Mouse (Mus musculus): ENCODE results near the gene Rabgap1l.

Rabgap1l gene

GRCm38 (mm10) chr1:160275248-160275647 lies 517.8 kb downstream of the Rabgap1l start:
- no peak for DNase-seq

DNA sequence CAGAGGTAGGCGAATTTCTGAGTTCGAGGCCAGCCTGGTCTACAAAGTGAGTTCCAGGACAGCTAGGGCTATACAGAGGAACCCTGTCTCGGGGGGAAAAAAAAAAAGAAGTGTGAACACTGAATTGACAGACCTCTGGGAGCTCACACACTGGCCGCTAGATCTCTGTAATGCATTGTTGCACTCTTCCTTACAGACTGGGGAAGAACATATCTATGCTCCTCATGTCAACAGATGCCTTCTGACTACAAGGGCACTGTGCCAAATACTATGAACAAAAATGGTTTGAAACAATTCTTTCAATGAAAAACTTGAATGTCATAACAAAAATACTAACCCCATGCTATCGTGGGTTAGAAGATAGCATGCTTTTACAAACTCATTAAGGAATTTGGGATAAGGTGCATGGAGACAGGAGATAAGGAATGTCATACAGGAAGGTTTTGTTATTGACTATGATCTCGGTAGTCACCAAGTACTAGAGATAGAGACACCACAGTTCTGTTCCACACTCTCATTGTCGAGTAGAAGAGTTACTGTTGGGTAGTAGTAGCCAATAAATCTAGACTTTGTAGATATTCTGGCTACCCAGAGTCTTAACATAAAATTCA lies 519.8 kb downstream of the Rabgap1l start:
- no peak for DNase-seq

DNA sequence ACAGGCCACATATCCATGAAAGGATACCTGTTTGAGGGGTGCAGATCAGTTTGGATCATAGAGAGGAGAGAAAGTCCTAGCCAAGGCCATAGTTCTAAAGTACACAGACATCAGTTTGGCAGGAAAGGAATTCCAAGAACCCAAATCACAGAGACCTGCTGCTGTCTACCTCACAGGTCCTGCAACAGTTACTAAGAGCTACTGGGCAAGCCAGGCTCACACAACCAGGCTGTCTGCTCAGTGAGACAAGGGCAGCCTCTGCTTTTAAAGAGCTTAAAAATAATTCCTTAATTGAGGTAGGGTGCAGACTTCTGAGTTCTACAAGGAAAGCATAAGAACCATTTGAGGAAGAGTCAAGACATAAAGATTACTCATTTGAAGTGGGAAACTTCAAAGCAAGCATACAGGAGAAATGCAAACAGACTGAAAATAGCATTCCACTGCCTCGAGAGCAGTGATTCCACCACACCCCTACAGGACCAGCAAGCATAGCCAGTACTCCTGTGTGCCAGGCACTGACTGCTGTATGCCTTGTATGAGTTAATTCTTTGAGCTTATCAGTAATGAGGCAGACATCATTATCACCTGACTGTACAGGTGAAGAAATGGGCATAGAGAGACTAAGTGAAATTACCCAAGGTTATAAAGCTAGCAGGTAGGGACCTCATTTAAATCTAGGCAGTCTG lies 521.6 kb downstream of the Rabgap1l start:
- no peak for DNase-seq

GRCm38 (mm10) chr1:160268322-160268721 lies 524.7 kb downstream of the Rabgap1l start:
- DNase-seq = no peak

- DNase-seq = no peak
These were observed 529.2 kb downstream of the Rabgap1l start for GRCm38 (mm10) chr1:160263630-160264346.

GRCm38 (mm10) chr1:160263053-160263452 lies 530.0 kb downstream of the Rabgap1l start:
- no peak for DNase-seq

- no peak for DNase-seq
These were observed 530.6 kb downstream of the Rabgap1l start for GRCm38 (mm10) chr1:160262415-160262814.

DNA sequence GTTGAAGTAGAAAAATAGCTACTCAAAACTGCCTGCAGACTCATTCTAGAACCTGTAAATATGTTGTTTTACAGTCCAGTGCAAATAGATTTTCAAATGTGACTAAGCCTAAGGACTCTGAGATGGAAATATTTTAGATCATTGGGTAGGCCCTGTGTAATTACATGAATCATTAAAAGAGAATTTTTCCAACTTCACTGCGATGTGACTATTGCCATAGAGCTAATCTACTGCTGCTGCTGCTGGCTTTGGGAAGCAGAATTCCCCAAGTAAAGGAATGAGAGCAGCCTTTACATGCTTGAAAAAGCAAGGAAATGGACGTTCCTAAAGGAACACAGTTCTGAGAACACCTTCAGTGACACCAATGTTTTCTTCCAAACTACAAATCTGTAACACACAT lies 531.2 kb downstream of the Rabgap1l start:
- no peak for DNase-seq

DNA sequence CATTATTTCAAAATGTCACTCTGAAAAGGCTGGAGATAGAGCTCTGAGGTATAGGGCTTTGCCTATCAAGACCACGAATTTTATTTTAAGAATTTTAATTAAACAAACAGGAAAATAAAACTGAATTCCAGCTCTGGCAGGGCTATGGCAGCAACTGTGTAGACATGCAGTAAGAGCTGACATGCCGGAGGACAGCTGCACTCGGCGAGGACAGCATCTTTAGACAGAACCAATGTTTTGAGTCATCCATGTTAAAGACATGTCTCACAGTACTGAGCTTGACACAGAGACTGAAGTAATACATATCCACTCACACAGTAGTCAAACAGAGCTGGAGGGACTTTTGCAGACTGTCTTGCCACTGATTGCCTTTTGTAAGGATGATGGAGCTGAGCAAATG lies 532.4 kb downstream of the Rabgap1l start:
- DNase-seq = no peak

GRCm38 (mm10) chr1:160259884-160260283 lies 533.1 kb downstream of the Rabgap1l start:
- peak; percentile 51 to 71 for DNase-seq

GRCm38 (mm10) chr1:160253108-160253507 lies 539.9 kb downstream of the Rabgap1l start:
- DNase-seq = no peak

DNA sequence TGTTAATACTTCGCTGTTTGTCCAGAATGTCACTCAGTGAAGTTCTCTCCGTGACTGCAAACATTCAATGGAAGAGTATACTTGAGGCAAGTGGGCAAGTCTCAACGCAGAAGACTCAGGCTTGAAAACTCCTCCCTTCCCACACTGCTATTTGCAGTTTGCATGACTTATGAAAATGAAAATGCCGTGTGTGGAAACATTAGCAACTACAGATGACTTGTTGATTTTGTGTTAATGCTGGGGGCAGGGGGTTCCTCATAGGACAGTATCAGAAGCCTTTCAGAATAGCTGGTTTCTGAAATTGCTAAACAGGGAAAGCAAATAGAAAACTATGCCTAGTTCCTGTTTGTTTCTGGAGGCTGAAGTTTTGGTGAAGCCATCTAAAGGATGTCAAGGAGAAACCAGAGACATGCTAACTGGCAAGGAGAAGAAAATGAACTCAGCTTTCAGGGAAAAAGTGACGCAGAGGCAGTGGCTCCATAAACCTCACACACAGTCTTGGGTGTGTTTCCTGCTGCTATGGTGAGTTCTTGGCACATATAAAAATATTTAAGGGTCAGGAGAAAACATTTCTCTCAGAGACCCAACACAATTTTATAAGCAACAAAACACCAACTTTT lies 541.5 kb downstream of the Rabgap1l start:
- no peak for DNase-seq

GRCm38 (mm10) chr1:160250782-160251181 lies 542.2 kb downstream of the Rabgap1l start:
- no peak for DNase-seq

- DNase-seq = no peak
These were observed 543.2 kb downstream of the Rabgap1l start for GRCm38 (mm10) chr1:160249786-160250185.

DNA sequence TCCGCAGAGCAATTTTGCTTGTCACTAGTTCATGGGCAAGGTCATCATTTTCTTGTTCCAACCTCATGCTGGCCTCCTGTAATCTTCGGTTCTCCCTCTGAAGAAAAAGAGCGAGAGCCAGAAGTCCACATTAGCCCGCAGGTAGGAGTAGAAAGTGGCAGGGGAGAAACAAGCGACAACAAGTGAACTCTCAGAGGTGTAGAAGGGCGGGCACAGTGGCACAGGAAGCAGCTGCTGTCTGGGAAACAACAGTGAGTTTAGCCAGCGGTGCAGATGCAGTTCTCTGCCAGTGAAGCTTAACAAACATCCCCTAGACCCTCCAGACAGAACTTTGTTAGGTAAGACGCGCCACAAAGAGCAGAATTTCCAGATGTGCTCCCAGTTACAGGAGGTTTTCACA lies 545.5 kb downstream of the Rabgap1l start:
- DNase-seq = no peak

- DNase-seq = no peak
These were observed 546.2 kb downstream of the Rabgap1l start for GRCm38 (mm10) chr1:160246844-160247243.

DNA sequence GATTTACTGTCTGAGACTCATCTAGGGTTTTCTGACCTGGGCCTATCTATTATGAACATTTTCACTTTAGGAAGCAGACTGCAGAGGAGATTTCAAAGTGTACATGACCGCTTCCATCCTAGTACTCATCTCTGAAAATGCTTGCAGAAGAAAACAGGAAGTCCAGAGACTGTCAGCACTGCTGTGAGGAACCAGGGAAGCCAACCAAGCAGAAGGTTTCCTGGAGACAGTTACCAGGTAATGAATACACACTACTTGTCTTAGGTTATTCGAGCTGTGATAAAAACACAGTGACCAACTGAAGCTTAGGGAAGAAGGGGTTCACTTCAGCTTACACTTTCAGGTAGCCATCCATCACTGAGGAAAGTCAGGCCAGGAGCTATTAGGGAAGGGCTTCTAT lies 547.1 kb downstream of the Rabgap1l start:
- no peak for DNase-seq

GRCm38 (mm10) chr1:160244689-160245088 lies 548.3 kb downstream of the Rabgap1l start:
- no peak for DNase-seq

DNA sequence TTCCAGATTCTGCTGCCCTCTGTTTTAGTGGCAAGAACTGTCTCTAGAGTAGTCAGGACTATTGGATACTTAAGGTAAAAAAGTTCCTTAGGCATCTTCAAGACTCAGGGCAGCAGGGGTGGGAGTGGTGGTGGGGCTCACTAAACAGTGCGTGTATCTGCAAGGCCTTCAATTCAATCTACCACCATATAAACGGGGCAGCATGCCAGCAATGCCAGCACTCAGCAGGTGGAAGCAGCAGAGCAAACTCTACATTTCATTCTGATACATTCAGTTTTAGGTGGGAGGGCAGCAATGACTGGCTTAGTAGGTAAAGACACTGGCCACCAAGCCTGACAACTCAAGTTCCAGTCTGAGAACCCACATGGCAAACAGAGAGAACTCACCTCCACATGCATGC lies 552.9 kb downstream of the Rabgap1l start:
- peak in 1 of 2 experiments; percentile 57 for DNase-seq

GRCm38 (mm10) chr1:160238852-160239443 lies 554.1 kb downstream of the Rabgap1l start:
- no peak for DNase-seq

GRCm38 (mm10) chr1:160237981-160238380 lies 555.0 kb downstream of the Rabgap1l start:
- no peak for DNase-seq

GRCm38 (mm10) chr1:160233921-160234320 lies 559.1 kb downstream of the Rabgap1l start:
- no peak for DNase-seq

GRCm38 (mm10) chr1:160232113-160232512 lies 560.9 kb downstream of the Rabgap1l start:
- no peak for DNase-seq

All from cerebellum, postnatal 25 days (tissue).